ENCODE assay signal across 9 mouse cellular contexts in genomic region chr11:63213043-63213442, GRCm38 (mm10).
DNase-seq lines count a peak whose midpoint lies in the region; ATAC-seq and TF ChIP-seq lines count a peak whose summit lies in the region.
"Had no signal": no experiment of that assay in that cellular context is flagged by ENCODE, and none has a peak within 500 bp of the region (broad histone marks: within the 10 kb centered on the region; RNA-seq: fewer than 3 reads in every experiment).

No protein-coding gene starts in this region.

- H3K9ac ChIP-seq in lung, embryonic 14.5 days: no peak overlapping the region

- no peaks in the 10 kb centered on the region for H3K36me3 ChIP-seq in lung, embryonic 14.5 days (ENCODE audit: insufficient read depth)

- H3K4me1 ChIP-seq in lung, embryonic 14.5 days (ENCODE audit: insufficient read depth): no peaks in the 10 kb centered on the region

- H3K4me2 ChIP-seq in lung, embryonic 14.5 days: no peak overlapping the region

- H3K4me3 ChIP-seq in lung, embryonic 14.5 days (ENCODE audit: low read depth, low read length): no peak overlapping the region
- H3K4me3 ChIP-seq: erythroblast, embryonic 14.5 days had no signal

- ATAC-seq in lung, embryonic 14.5 days (ENCODE audit: insufficient read depth): no peak

- no peaks in the 10 kb centered on the region for H3K9me3 ChIP-seq in lung, embryonic 14.5 days (ENCODE audit: low read depth, low read length)

- 12% methylated on average over 6 of the region's 6 CpGs for WGBS in large intestine, adult 2 months
- 10% methylated on average over 6 of the region's 6 CpGs for WGBS in lung, embryonic 14.5 days

- DNase-seq in 3134 (ENCODE audit: extremely low read depth, insufficient read length, low spot score) (peak; percentile 17), R1 (ENCODE audit: low read depth, low spot score) (peak; percentile 84)
- DNase-seq in cerebellum, postnatal 4 days (ENCODE audit: low spot score in 2 of 2): peak; percentile 91 to 92
- peak; percentile 91 for DNase-seq in gastrocnemius, postnatal 10 days
- peak; percentile 11 for DNase-seq in large intestine, adult 2 months (ENCODE audit: low read depth, low spot score)
- DNase-seq in lung, embryonic 14.5 days: peak; percentile 91
- peak; percentile 84 for DNase-seq in retina, embryonic 14.5 days (ENCODE audit: low spot score)
- peak; percentile 91 for DNase-seq in thymus, postnatal 4 days

- no peaks in the 10 kb centered on the region for H3K27me3 ChIP-seq in lung, embryonic 14.5 days (ENCODE audit: insufficient read depth, low read length)

- H3K27ac ChIP-seq in lung, embryonic 14.5 days (ENCODE audit: low read depth): no peak overlapping the region

- TF ChIP-seq CTCF in lung, embryonic 14.5 days (IDR thresholded peaks at IDR 0.05; ENCODE audit: low read depth): peak; percentile 98

Comparison
In these comparisons a context has a peak if more than half of its experiments do, and no peak if none do; other contexts are left out.
1. DNase-seq: peak in every context shown above with its lines; median percentile 92 in cerebellum, postnatal 4 days; 91 in gastrocnemius, postnatal 10 days; 91 in lung, embryonic 14.5 days; 91 in thymus, postnatal 4 days; 84 in R1; 84 in retina, embryonic 14.5 days; 17 in 3134; 11 in large intestine, adult 2 months.